Mouse (Mus musculus) forebrain, embryonic 11.5 days (tissue): ENCODE measurements around the gene H2afv. TPM values are rescaled to one million over a fixed set of nuclear protein-coding genes. Genes with fewer than 3 reads are reported as not detected.

Experiments used
- ATAC-seq: fragments of 200-750 bp; cut with Nextera tagmentation; replicated peaks from 2 replicates; pipeline ENCODE4 v1.8.0; 2017; ENCODE audit warnings: moderate TSS enrichment; ENCODE audit not compliant: low FRiP score
- DNase-seq: peaks from one replicate; pipeline ENCODE4 v3.0.0-alpha.2; 2017; ENCODE audit warnings: low spot score
- H3K27ac ChIP-seq: fragments of 300-500 bp; sonication (generic); 2 replicates; pipeline ENCODE4 v1.5.1; 2014; ENCODE audit warnings: low read depth, low read length
- H3K27me3 ChIP-seq: fragments of 300-500 bp; sonication (generic); 2 replicates; pipeline ENCODE4 v1.6.1; 2014; ENCODE audit warnings: mild to moderate bottlenecking, low read length, mixed read lengths; ENCODE audit not compliant: control insufficient read depth, insufficient read depth
- H3K36me3 ChIP-seq: fragments of 300-500 bp; sonication (generic); 2 replicates; pipeline ENCODE4 v1.6.1; 2014; ENCODE audit warnings: mild to moderate bottlenecking, low read length, moderate library complexity, mixed read lengths; ENCODE audit not compliant: control insufficient read depth, insufficient read depth
- H3K4me1 ChIP-seq: fragments of 300-500 bp; sonication (generic); replicated peaks from 2 replicates; pipeline ENCODE4 v1.6.1; 2014; ENCODE audit warnings: low read length, mixed read lengths; ENCODE audit not compliant: control insufficient read depth, insufficient read depth
- H3K4me2 ChIP-seq: fragments of 300-500 bp; sonication (generic); 2 replicates; pipeline ENCODE4 v1.6.1; 2014; ENCODE audit warnings: low read depth, mild to moderate bottlenecking, low read length, moderate library complexity, mixed read lengths; ENCODE audit not compliant: severe bottlenecking
- H3K4me3 ChIP-seq: fragments of 300-500 bp; sonication (generic); 2 replicates; pipeline ENCODE4 v1.5.1; 2014; ENCODE audit warnings: low read depth, low read length
- H3K9ac ChIP-seq: fragments of 300-500 bp; sonication (generic); 2 replicates; pipeline ENCODE4 v1.6.1; 2014; ENCODE audit warnings: low read length
- H3K9me3 ChIP-seq: fragments of 300-500 bp; sonication (generic); 2 replicates; pipeline ENCODE4 v1.6.1; 2016; ENCODE audit warnings: low read length, mixed read lengths; ENCODE audit not compliant: control insufficient read depth
- WGBS: fragments of 180-500 bp; shearing (Covaris S2); extraction: QIAGEN DNeasy Blood & Tissue Kit; methylation state at CpG from one replicate; pipeline ENCODE4 v1.1.7; 2014; 5-methylcytosine and 5-hydroxymethylcytosine counted together
- polyA plus RNA-seq: library from polyadenylated mRNA; unstranded; fragments of >200 nt; fragmentation: Nextera tagmentation; extraction: Ambion mirVana; gene quantifications from 2 replicates; pipeline ENCODE4 v1.2.1, GENCODE M21; 2014

The H2afv gene
- polyA plus RNA-seq, 1 experiment from 2014 or later = 962 TPM

DNA sequence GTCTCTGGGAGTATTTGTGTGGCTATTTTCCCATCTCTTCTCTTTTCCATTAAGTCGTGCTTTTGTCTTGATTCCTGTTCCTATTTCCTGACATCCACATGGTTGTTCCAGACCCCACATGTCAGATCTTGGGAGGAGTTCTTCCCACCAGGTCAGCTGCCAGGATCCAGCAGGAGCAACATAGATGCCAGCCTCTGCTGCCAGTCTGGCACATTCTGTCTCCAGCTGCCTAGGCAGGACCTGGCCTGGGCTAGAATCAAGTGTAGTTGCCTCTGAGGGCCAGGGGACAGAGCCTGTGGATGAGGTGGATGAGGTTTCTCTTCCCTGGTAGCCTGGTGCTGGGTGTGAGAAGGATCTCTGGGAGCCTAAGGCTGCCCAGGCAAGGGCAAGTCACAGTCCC is 50.4 kb downstream of the H2afv start:
- Histone ChIP-seq H3K9ac (no peak overlapping the region), H3K27me3 (no peaks in the 10 kb centered on the region), H3K4me2 (no peak overlapping the region), H3K4me1 (peaks cover 7% of the 10 kb centered on the region; the same call in 1 of the 2 replicates), H3K36me3 (peaks cover 16% of the 10 kb centered on the region; the same call in 1 of the 2 replicates), H3K27ac (no peak overlapping the region), H3K9me3 (no peaks in the 10 kb centered on the region), H3K4me3 (no peak overlapping the region)
- 89% methylated on average over 1 of the region's 1 CpGs for WGBS
- ATAC-seq (no peak), DNase-seq (no peak)

DNA sequence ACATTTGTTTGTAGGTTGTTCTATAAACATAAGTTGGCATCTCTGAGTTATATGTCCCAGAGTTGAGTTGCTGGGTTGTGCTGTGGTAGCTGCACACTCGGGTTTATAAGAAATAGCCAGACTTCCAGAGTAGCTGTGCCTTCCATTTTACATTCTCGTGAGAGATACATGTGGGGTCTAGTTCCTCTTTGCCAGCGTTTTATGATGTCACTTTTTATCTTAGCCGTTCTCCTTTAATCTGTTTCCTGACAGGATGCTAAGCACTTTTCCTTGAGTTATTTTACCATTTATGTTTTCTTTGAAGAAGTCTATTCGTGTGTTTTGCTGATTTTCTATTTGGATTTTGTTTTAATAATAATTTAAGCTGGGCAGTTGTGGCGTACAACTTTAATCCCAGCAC is 51.4 kb downstream of the H2afv start:
- no peak overlapping the region for H3K4me2 ChIP-seq
- no peaks in the 10 kb centered on the region for H3K27me3 ChIP-seq
- DNase-seq = no peak
- WGBS = 90% methylated on average over 6 of the region's 6 CpGs
- H3K4me1 ChIP-seq = peaks cover 7% of the 10 kb centered on the region; the same call in 1 of the 2 replicates
- H3K9me3 ChIP-seq = no peaks in the 10 kb centered on the region
- no peak overlapping the region for H3K4me3 ChIP-seq
- no peak overlapping the region for H3K27ac ChIP-seq
- H3K36me3 ChIP-seq = peaks cover 11% of the 10 kb centered on the region; the same call in 1 of the 2 replicates
- ATAC-seq = no peak
- no peak overlapping the region for H3K9ac ChIP-seq

DNA sequence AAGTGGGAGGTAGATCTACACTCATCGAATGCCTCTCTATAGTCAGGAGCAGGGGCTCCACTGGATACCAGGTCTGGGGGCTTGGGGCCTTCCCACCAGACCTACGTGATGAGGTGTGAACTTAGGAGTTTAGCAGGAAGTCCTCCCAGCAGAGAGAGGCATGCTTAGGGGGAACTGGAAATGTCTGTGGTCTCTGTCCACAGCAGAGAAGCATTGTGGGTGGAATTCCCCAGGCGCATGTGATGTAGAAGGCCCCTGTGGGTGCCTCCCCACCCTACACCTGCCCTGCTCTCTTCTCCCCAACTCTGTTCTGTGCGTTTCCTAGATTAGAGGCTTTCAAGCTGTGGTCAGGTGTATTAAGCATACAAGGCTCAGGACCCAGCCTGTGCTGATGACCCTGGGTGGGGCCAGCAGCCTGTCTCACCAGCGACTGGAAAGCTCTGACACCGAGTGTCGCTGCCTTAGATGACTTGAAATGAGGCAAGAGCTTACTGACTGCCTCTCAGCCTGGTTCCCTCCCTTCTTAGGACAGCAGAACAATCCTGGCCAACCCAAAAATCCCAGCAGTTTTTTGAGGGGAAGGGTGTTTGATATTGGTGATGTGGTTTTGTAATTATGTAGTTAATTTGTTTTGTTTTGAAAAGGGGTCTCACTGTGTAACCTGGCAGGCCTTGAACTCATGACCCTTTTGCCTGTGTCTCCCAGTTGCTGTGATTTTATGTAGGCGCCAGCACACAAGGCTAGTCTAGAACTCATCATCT is 52.5 kb downstream of the H2afv start:
- Histone ChIP-seq H3K27ac (no peak overlapping the region), H3K9ac (no peak overlapping the region), H3K4me1 (peaks cover 7% of the 10 kb centered on the region; the same call in 1 of the 2 replicates), H3K36me3 (peaks cover 7% of the 10 kb centered on the region; the same call in 1 of the 2 replicates), H3K9me3 (no peaks in the 10 kb centered on the region), H3K4me2 (no peak overlapping the region), H3K4me3 (no peak overlapping the region), H3K27me3 (no peaks in the 10 kb centered on the region)
- DNase-seq = no peak
- no peak for ATAC-seq
- 89% methylated on average over 8 of the region's 8 CpGs for WGBS

DNA sequence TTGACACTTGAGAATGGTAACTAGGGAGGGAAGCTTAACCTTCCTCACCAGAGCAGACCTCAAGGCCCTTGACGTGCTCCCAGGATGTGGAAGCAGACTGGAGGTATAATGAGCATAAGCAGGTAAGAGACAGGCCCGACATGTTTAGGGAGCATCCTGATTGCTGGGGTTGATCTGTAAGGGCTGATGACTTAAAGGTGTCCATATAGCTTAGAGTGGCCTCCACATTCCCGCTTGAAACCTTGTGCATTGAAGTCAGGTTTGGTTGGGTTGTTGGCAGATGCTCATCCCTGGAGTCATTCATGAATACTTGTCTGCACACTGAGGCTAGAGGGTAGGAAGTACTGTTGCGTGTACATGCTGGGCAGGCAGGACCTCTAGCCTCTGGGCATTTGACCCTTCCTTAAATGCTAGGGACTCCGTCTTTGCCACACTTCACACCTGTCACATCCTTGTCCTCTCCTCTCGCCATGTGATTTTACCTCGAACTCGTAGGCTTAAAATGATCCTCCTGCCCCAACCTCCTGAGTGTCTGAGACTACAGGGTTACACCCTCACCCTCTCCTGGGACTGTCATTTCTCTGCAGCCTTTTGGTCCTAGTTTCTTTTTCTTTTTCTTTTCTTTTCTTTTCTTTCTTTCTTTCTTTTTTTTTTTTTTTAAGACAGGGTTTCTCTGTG is 53.7 kb downstream of the H2afv start:
- Histone ChIP-seq H3K27me3 (no peaks in the 10 kb centered on the region), H3K9me3 (no peaks in the 10 kb centered on the region), H3K9ac (no peak overlapping the region), H3K4me2 (peak overlapping the region; percentile 66), H3K4me1 (peaks cover 7% of the 10 kb centered on the region; the same call in 1 of the 2 replicates), H3K27ac (no peak overlapping the region), H3K4me3 (peak overlapping the region; percentile 98), H3K36me3 (peaks cover 5% of the 10 kb centered on the region; the same call in 1 of the 2 replicates)
- WGBS = 80% methylated on average over 8 of the region's 8 CpGs
- ATAC-seq = no peak
- DNase-seq = no peak

DNA sequence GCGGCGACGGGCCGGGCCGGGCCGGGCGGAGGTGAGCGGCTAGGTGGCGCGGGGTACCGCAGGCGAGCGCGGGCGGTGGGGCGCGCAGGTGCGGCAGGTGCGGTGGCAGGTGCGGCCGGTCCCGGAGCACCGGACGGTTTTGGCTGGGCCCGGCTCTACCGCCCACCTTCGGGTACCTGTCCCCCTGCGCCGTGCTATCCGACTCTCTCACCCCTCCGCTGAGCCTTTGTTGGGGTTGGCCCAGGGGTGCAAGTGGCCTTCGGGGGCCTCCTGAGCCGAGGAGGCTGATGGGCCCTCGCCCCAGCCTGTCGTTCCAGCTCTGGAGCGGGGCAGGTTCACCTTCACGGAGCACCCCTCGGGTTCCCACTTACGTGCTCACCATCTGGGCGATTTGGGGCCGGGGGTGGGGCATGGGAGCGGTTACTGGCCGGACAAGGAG is 54.7 kb downstream of the H2afv start:
- DNase-seq = peak; percentile 72
- no peaks in the 10 kb centered on the region for H3K9me3 ChIP-seq
- ATAC-seq = peak; percentile 28

DNA sequence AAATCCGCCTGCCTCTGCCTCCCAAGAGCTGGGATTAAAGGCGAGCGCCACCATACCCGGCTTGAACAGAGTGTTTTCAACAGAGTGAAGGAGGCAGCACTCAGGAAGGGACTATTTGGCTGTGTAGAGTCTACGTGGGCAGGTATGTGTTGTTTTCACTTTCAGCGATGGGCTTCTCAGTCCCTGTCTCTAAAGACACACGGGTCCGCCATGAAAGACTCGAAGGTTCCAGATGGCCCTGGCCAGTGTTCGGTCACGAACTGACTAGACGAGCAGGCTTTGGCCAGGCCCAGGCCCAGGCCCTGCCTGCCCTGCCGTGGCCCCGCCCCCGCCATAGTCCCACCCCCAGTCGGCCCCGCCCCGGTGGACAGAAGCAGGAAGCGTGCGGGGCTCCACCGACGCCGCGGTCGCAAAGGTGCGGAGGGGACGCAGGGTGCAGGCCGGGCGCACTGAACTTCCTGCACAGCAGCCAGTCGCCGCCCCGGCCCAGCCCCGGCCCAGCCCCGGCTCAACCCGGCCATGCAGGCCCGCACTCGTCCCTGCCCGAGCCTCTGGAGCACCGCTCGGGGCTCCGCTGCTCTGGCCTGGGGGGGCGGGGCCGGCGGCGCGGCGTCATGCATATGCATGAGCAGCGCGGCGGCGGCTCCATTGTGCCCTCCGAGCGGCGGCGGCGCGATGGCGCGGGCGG is 55.4 kb downstream of the H2afv start, which contains the start of gene Zmiz2:
Gene Zmiz2, plus strand, starts transcription at position 349 of the 688 bp plus-strand sequence.
- H3K36me3 ChIP-seq = no peaks in the 10 kb centered on the region; the same call in 1 of the 2 replicates
- H3K4me2 ChIP-seq = peak within 1 kb of the TSS; percentile 66
- WGBS = 10% methylated on average over 35 of the region's 60 CpGs
- peak within 1 kb of the TSS; percentile 98 for H3K4me3 ChIP-seq
- H3K4me1 ChIP-seq = peaks cover 7% of the 10 kb centered on the region; the same call in 1 of the 2 replicates
- H3K27ac ChIP-seq = peak within 1 kb of the TSS; percentile 90
- peak; percentile 98 for DNase-seq
- peak; percentile 98 for ATAC-seq
- H3K9me3 ChIP-seq = no peaks in the 10 kb centered on the region
- H3K27me3 ChIP-seq = no peaks in the 10 kb centered on the region
- H3K9ac ChIP-seq = peak within 1 kb of the TSS; percentile 91

More for the DNA sequence above, 54.7 kb downstream of the H2afv start:
- H3K4me3 ChIP-seq = peak overlapping the region; percentile 98
- peaks cover 5% of the 10 kb centered on the region; the same call in 1 of the 2 replicates for H3K36me3 ChIP-seq
- peak overlapping the region; percentile 90; the same call in 1 of the 2 replicates for H3K27ac ChIP-seq
- H3K27me3 ChIP-seq = no peaks in the 10 kb centered on the region
- H3K9ac ChIP-seq = peak overlapping the region; percentile 91
- H3K4me1 ChIP-seq = peaks cover 7% of the 10 kb centered on the region; the same call in 1 of the 2 replicates
- 0% methylated on average over 36 of the region's 43 CpGs for WGBS
- H3K4me2 ChIP-seq = peak overlapping the region; percentile 66

DNA sequence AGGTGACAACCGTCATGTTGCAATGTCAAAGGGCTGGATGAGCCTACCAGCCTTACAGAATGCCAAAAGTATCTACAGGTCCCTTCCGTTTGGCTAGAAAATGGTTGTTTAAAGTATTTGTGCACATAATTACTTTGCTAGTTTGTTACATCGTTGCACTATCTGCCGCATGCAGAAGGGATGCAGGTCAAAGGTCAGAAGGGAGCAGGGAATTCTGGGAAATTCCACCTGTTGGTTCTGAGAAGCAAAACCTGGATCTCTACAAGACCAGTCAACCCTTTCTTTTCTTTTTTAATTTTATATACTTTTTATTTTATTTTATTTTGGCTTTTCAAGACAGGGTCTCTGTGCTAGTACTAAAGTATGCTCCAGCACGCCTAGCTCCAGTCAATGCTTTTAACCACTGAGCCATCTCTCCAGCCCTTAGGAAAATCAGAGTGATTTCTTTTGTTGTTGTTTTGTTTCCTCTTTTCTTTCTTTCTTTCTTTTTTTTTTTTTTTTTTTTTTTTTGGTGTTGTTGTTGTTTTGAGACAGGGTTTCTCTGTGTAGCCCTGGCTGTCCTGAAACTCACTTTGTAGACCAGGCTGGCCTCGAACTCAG is 56.0 kb downstream of the H2afv start:
- Histone ChIP-seq H3K4me1 (peaks cover 7% of the 10 kb centered on the region; the same call in 1 of the 2 replicates), H3K4me2 (no peak overlapping the region), H3K4me3 (no peak overlapping the region), H3K9me3 (no peaks in the 10 kb centered on the region), H3K9ac (no peak overlapping the region; the same call in 1 of the 2 replicates), H3K27ac (peak overlapping the region; percentile 90; the same call in 1 of the 2 replicates), H3K27me3 (no peaks in the 10 kb centered on the region), H3K36me3 (no peaks in the 10 kb centered on the region; the same call in 1 of the 2 replicates)
- DNase-seq = no peak
- ATAC-seq = no peak
- WGBS = 90% methylated on average over 6 of the region's 6 CpGs

DNA sequence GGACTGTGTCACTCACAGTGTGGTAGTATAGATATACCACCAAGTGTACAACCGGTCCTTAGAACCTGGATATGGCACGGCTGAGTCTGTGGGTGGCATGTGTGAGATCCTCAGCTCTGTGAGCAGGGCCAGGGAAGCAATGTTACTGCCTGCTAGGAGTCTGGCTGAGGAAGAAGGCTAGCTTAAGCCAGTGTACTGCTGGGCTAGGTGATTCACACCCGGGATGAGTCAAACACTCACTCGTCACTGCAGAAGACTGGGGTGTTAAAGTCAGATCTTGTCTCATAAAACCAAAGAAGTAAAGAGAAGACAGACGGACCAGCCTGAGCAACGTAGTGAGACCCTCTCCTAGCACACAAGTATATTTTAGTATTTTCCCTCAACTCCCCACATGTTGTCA is 63.3 kb downstream of the H2afv start:
- ATAC-seq = no peak

More for the DNA sequence above, 63.3 kb downstream of the H2afv start:
- H3K9ac ChIP-seq = no peak overlapping the region
- DNase-seq = no peak
- 88% methylated on average over 6 of the region's 6 CpGs for WGBS
- no peaks in the 10 kb centered on the region for H3K27me3 ChIP-seq
- no peak overlapping the region for H3K4me3 ChIP-seq
- no peak overlapping the region for H3K27ac ChIP-seq
- H3K36me3 ChIP-seq = no peaks in the 10 kb centered on the region
- H3K4me2 ChIP-seq = no peak overlapping the region
- H3K9me3 ChIP-seq = no peaks in the 10 kb centered on the region
- H3K4me1 ChIP-seq = no peaks in the 10 kb centered on the region
